ENCODE assay signal across 9 mouse cellular contexts in the genomic region with DNA sequence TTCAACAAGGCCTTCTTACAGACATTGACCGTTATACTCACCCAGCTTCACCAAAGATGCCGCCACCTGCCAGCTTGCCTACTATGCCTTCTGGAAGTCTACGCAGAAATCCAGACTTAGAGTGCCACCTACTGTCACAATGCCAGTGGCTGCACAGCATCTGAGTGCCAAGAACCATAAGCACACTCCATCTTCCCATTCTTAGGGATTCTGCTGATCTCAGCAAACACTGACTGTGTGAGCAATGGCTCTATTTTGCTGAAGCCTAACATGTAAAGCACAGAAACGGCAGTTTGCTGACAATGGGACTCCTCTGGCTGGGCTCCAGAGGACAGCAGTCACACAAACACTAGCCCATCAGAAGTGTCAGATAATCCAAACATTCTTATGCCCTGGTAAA. TPM values are rescaled to one million over a fixed set of nuclear protein-coding genes. Genes with fewer than 3 reads are reported as not detected.
DNase-seq lines count a peak whose midpoint lies in the region; ATAC-seq and TF ChIP-seq lines count a peak whose summit lies in the region.
"Had no signal": no experiment of that assay in that cellular context is flagged by ENCODE, and none has a peak within 500 bp of the region (broad histone marks: within the 10 kb centered on the region; RNA-seq: fewer than 3 reads in every experiment).

No protein-coding gene starts in this region.

- no peaks in the 10 kb centered on the region for H3K9me3 ChIP-seq in kidney, embryonic 15.5 days (replicated peaks)
- H3K9me3 ChIP-seq in kidney, embryonic 14.5 days (ENCODE audit: control insufficient read depth, low read length) = no peaks in the 10 kb centered on the region
- H3K9me3 ChIP-seq in embryonic facial prominence, embryonic 10.5 days = no peaks in the 10 kb centered on the region
- no peaks in the 10 kb centered on the region for H3K9me3 ChIP-seq in lung, embryonic 14.5 days (ENCODE audit: low read depth, low read length)
- H3K9me3 ChIP-seq: liver, embryonic 15.5 days had no signal

- H3K27me3 ChIP-seq in kidney, embryonic 15.5 days = no peaks in the 10 kb centered on the region
- H3K27me3 ChIP-seq in kidney, embryonic 14.5 days (ENCODE audit: control insufficient read depth, insufficient read depth, low read length) = no peaks in the 10 kb centered on the region
- H3K27me3 ChIP-seq in embryonic facial prominence, embryonic 10.5 days (replicated peaks; ENCODE audit: low read depth, poor library complexity, severe bottlenecking) = no peaks in the 10 kb centered on the region
- no peaks in the 10 kb centered on the region for H3K27me3 ChIP-seq in lung, embryonic 14.5 days (ENCODE audit: insufficient read depth, low read length)
- H3K27me3 ChIP-seq: liver, embryonic 15.5 days had no signal

- no peaks in the 10 kb centered on the region for H3K4me1 ChIP-seq in kidney, embryonic 15.5 days
- no peaks in the 10 kb centered on the region for H3K4me1 ChIP-seq in kidney, embryonic 14.5 days (ENCODE audit: control insufficient read depth, insufficient read depth, low read length)
- no peaks in the 10 kb centered on the region for H3K4me1 ChIP-seq in embryonic facial prominence, embryonic 10.5 days
- no peaks in the 10 kb centered on the region for H3K4me1 ChIP-seq in lung, embryonic 14.5 days (ENCODE audit: insufficient read depth)
- H3K4me1 ChIP-seq: liver, embryonic 15.5 days had no signal

- no peaks in the 10 kb centered on the region for H3K36me3 ChIP-seq in kidney, embryonic 15.5 days
- H3K36me3 ChIP-seq in kidney, embryonic 14.5 days (ENCODE audit: control insufficient read depth, insufficient read depth, low read length) = no peaks in the 10 kb centered on the region
- H3K36me3 ChIP-seq in embryonic facial prominence, embryonic 10.5 days (replicated peaks) = no peaks in the 10 kb centered on the region
- no peaks in the 10 kb centered on the region for H3K36me3 ChIP-seq in lung, embryonic 14.5 days (ENCODE audit: insufficient read depth)
- H3K36me3 ChIP-seq: liver, embryonic 15.5 days had no signal

- no peak overlapping the region for H3K27ac ChIP-seq in kidney, embryonic 15.5 days
- H3K27ac ChIP-seq in kidney, embryonic 14.5 days (ENCODE audit: low read depth, low read length) = no peak overlapping the region
- no peak overlapping the region for H3K27ac ChIP-seq in embryonic facial prominence, embryonic 10.5 days (replicated peaks)
- no peak overlapping the region for H3K27ac ChIP-seq in lung, embryonic 14.5 days (ENCODE audit: low read depth)
- H3K27ac ChIP-seq: liver, embryonic 15.5 days had no signal

- 39% methylated on average over 4 of the region's 4 CpGs for WGBS in kidney, embryonic 15.5 days
- WGBS in kidney, embryonic 14.5 days = 44% methylated on average over 4 of the region's 4 CpGs
- WGBS in embryonic facial prominence, embryonic 10.5 days = 37% methylated on average over 4 of the region's 4 CpGs
- WGBS in lung, embryonic 14.5 days = 33% methylated on average over 4 of the region's 4 CpGs

- TF ChIP-seq CTCF in lung, embryonic 14.5 days (IDR thresholded peaks at IDR 0.05; ENCODE audit: low read depth) = peak; percentile 62

- no peak overlapping the region for H3K4me2 ChIP-seq in kidney, embryonic 15.5 days
- no peak overlapping the region for H3K4me2 ChIP-seq in kidney, embryonic 14.5 days (replicated peaks; ENCODE audit: low read depth, low read length)
- no peak overlapping the region for H3K4me2 ChIP-seq in lung, embryonic 14.5 days
- H3K4me2 ChIP-seq: liver, embryonic 15.5 days had no signal

- H3K9ac ChIP-seq in kidney, embryonic 15.5 days = no peak overlapping the region
- H3K9ac ChIP-seq in kidney, embryonic 14.5 days (ENCODE audit: low read depth, low read length) = no peak overlapping the region
- no peak overlapping the region for H3K9ac ChIP-seq in lung, embryonic 14.5 days
- H3K9ac ChIP-seq: liver, embryonic 15.5 days had no signal

- DNase-seq in adrenal gland, postnatal 14 days = peak; percentile 10
- peak; percentile 19 for DNase-seq in embryonic facial prominence, embryonic 10.5 days (ENCODE audit: low spot score)
- DNase-seq in kidney, postnatal 10 days = peak; percentile 28
- DNase-seq in lung, embryonic 14.5 days = peak; percentile 83
- peak; percentile 42 for DNase-seq in right cerebral cortex, postnatal 14 days
- no peak for DNase-seq in gastrocnemius, adult 18-20 months (ENCODE audit: low spot score)

- ATAC-seq in kidney, embryonic 15.5 days (replicated peaks; ENCODE audit: low FRiP score) = 0 out of 2 replicates have a peak, but pooled peaks have one; percentile 69
- ATAC-seq in kidney, embryonic 14.5 days (ENCODE audit: low FRiP score, low TSS enrichment) = no peak; the same call in 1 of the 2 replicates
- ATAC-seq in lung, embryonic 14.5 days (ENCODE audit: insufficient read depth) = peak; percentile 87

- no peak overlapping the region for H3K4me3 ChIP-seq in kidney, embryonic 15.5 days (replicated peaks)
- H3K4me3 ChIP-seq in kidney, embryonic 14.5 days (ENCODE audit: low read length) = no peak overlapping the region
- no peak overlapping the region for H3K4me3 ChIP-seq in embryonic facial prominence, embryonic 10.5 days
- H3K4me3 ChIP-seq in lung, embryonic 14.5 days (ENCODE audit: low read depth, low read length) = no peak overlapping the region
- H3K4me3 ChIP-seq: liver, embryonic 15.5 days had no signal

RNA-seq across cellular contexts. Expression of gene Olfr270, which starts 5.7 kb away (rescaled TPM):
- polyA plus RNA-seq in kidney, embryonic 15.5 days (2015; fragmentation: Nextera tagmentation; extraction: Ambion mirVana) = not detected in 2 replicates
- not detected in 2 replicates for polyA plus RNA-seq in kidney, embryonic 14.5 days (2014; fragmentation: Nextera tagmentation; extraction: Ambion mirVana)
- total RNA-seq in adrenal gland, postnatal 14 days (2021) = not detected in 2 replicates
- not detected in 2 replicates for polyA plus RNA-seq in embryonic facial prominence, embryonic 10.5 days (2016; fragmentation: Nextera tagmentation; extraction: Ambion mirVana)
- polyA plus RNA-seq in lung, embryonic 14.5 days (2014; fragmentation: Nextera tagmentation; extraction: Ambion mirVana) = not detected in 2 replicates
- total RNA-seq in gastrocnemius, adult 18-20 months (2021) = not detected
- polyA plus RNA-seq: liver, embryonic 15.5 days had no signal

RNA-seq across cellular contexts. Expression of gene Nipsnap3a, which starts 30.4 kb away (rescaled TPM):
- not detected in 2 replicates for polyA plus RNA-seq in kidney, embryonic 15.5 days (2015; fragmentation: Nextera tagmentation; extraction: Ambion mirVana)
- polyA plus RNA-seq in kidney, embryonic 14.5 days (2014; fragmentation: Nextera tagmentation; extraction: Ambion mirVana) = 0.17 TPM in 1 of 2 replicates, not detected in the other
- not detected in 2 replicates for total RNA-seq in adrenal gland, postnatal 14 days (2021)
- not detected in 2 replicates for polyA plus RNA-seq in embryonic facial prominence, embryonic 10.5 days (2016; fragmentation: Nextera tagmentation; extraction: Ambion mirVana)
- not detected in 2 replicates for polyA plus RNA-seq in lung, embryonic 14.5 days (2014; fragmentation: Nextera tagmentation; extraction: Ambion mirVana)
- total RNA-seq in gastrocnemius, adult 18-20 months (2021) = not detected
- polyA plus RNA-seq: liver, embryonic 15.5 days had no signal

RNA-seq across cellular contexts. Expression of gene Olfr272, which starts 39.7 kb away (rescaled TPM):
- polyA plus RNA-seq in kidney, embryonic 15.5 days (2015; fragmentation: Nextera tagmentation; extraction: Ambion mirVana) = not detected in 2 replicates
- polyA plus RNA-seq in kidney, embryonic 14.5 days (2014; fragmentation: Nextera tagmentation; extraction: Ambion mirVana) = not detected in 2 replicates
- not detected in 2 replicates for total RNA-seq in adrenal gland, postnatal 14 days (2021)
- polyA plus RNA-seq in embryonic facial prominence, embryonic 10.5 days (2016; fragmentation: Nextera tagmentation; extraction: Ambion mirVana) = not detected in 2 replicates
- polyA plus RNA-seq in lung, embryonic 14.5 days (2014; fragmentation: Nextera tagmentation; extraction: Ambion mirVana) = not detected in 2 replicates
- not detected for total RNA-seq in gastrocnemius, adult 18-20 months (2021)
- polyA plus RNA-seq: liver, embryonic 15.5 days had no signal

RNA-seq across cellular contexts. Expression of gene Nipsnap3b, which starts 53.0 kb away (rescaled TPM):
- polyA plus RNA-seq in kidney, embryonic 15.5 days (2015; fragmentation: Nextera tagmentation; extraction: Ambion mirVana) = 79.5 and 81.5 TPM in 2 replicates
- 73.6 and 80.8 TPM in 2 replicates for polyA plus RNA-seq in kidney, embryonic 14.5 days (2014; fragmentation: Nextera tagmentation; extraction: Ambion mirVana)
- 34.4 and 45.2 TPM in 2 replicates for total RNA-seq in adrenal gland, postnatal 14 days (2021)
- polyA plus RNA-seq in embryonic facial prominence, embryonic 10.5 days (2016; fragmentation: Nextera tagmentation; extraction: Ambion mirVana) = 76.4 and 77.5 TPM in 2 replicates
- 73.4 and 79.9 TPM in 2 replicates for polyA plus RNA-seq in lung, embryonic 14.5 days (2014; fragmentation: Nextera tagmentation; extraction: Ambion mirVana)
- 1 to 10 TPM; 1.7 to 2.3 TPM for total RNA-seq in gastrocnemius, adult 18-20 months (2021)
